Mouse (Mus musculus) neural tube, embryonic 13.5 days (tissue): ENCODE measurements around the gene Sh3pxd2a. TPM values are rescaled to one million over a fixed set of nuclear protein-coding genes. Genes with fewer than 3 reads are reported as not detected.
A peak's percentile ranks its signal among the peaks of the same experiment; 100 is the strongest.

Experiments used
- ATAC-seq: fragments of 200-750 bp; cut with Nextera tagmentation; 2 replicates; pipeline ENCODE4 v1.8.0; 2017; ENCODE audit warnings: low read depth, mild to moderate bottlenecking, moderate TSS enrichment, moderate library complexity
- H3K27ac ChIP-seq: fragments of 300-500 bp; sonication (generic); replicated peaks from 2 replicates; pipeline ENCODE4 v1.5.1; 2015; ENCODE audit warnings: moderate library complexity, mild to moderate bottlenecking, inconsistent platforms
- H3K27me3 ChIP-seq: fragments of 300-500 bp; sonication (generic); 2 replicates; pipeline ENCODE4 v1.6.1; 2015; ENCODE audit warnings: mild to moderate bottlenecking, inconsistent platforms
- H3K36me3 ChIP-seq: fragments of 300-500 bp; sonication (generic); 2 replicates; pipeline ENCODE4 v1.6.1; 2015; ENCODE audit warnings: mild to moderate bottlenecking, inconsistent platforms
- H3K4me1 ChIP-seq: fragments of 300-500 bp; sonication (generic); replicated peaks from 2 replicates; pipeline ENCODE4 v1.6.1; 2015; ENCODE audit warnings: inconsistent platforms
- H3K4me2 ChIP-seq: fragments of 300-500 bp; sonication (generic); 2 replicates; pipeline ENCODE4 v1.6.1; 2015; ENCODE audit warnings: inconsistent platforms, mild to moderate bottlenecking, moderate library complexity
- H3K4me3 ChIP-seq: fragments of 300-500 bp; sonication (generic); 2 replicates; pipeline ENCODE4 v1.5.1; 2015; ENCODE audit warnings: mild to moderate bottlenecking, inconsistent platforms
- H3K9ac ChIP-seq: fragments of 300-500 bp; sonication (generic); 2 replicates; pipeline ENCODE4 v1.6.1; 2015; ENCODE audit warnings: moderate library complexity, mild to moderate bottlenecking, inconsistent platforms
- H3K9me3 ChIP-seq: fragments of 300-500 bp; sonication (generic); 2 replicates; pipeline ENCODE4 v1.6.1; 2016; ENCODE audit warnings: inconsistent platforms
- WGBS: fragments of 180-500 bp; shearing (Covaris S2); methylation state at CpG from one replicate; pipeline ENCODE4 v1.1.7; 2015; 5-methylcytosine and 5-hydroxymethylcytosine counted together
- polyA plus RNA-seq: library from polyadenylated mRNA; unstranded; fragments of >200 nt; fragmentation: Nextera tagmentation; extraction: Ambion mirVana; gene quantifications from 2 replicates; pipeline ENCODE4 v1.2.1, GENCODE M21; 2015

Sh3pxd2a gene
- 3.2 and 5.0 TPM in 2 replicates for polyA plus RNA-seq

- WGBS, result under 1% methylated on average over 58 of the region's 70 CpGs
- no peaks in the 10 kb centered on the region for H3K9me3 ChIP-seq
- H3K9ac ChIP-seq, result peak within 1 kb of the TSS; percentile 95
- H3K4me1 ChIP-seq, result peaks cover 50% of the 10 kb centered on the region
- peak within 1 kb of the TSS; percentile 90 for H3K27ac ChIP-seq
- H3K4me2 ChIP-seq, result peak within 1 kb of the TSS; percentile 90
- no peaks in the 10 kb centered on the region for H3K27me3 ChIP-seq
- ATAC-seq, result peak; percentile 90
- peak within 1 kb of the TSS; percentile 79 for H3K4me3 ChIP-seq
- H3K36me3 ChIP-seq, result no peaks in the 10 kb centered on the region
These were observed at the start of gene Sh3pxd2a for GRCm38 (mm10) chr19:47464304-47465241. Sh3pxd2a (minus strand) TSS chr19:47464401.

GRCm38 (mm10) chr19:47513618-47513897, 49.4 kb upstream of the Sh3pxd2a start:
- H3K4me2 ChIP-seq, result no peak overlapping the region
- H3K9ac ChIP-seq, result no peak overlapping the region
- peaks cover 22% of the 10 kb centered on the region; the same call in 1 of the 2 replicates for H3K36me3 ChIP-seq
- peaks cover 26% of the 10 kb centered on the region for H3K4me1 ChIP-seq
- no peak overlapping the region for H3K27ac ChIP-seq
- no peak for ATAC-seq
- 78% methylated on average over 4 of the region's 4 CpGs for WGBS
- no peak overlapping the region for H3K4me3 ChIP-seq
- H3K9me3 ChIP-seq, result no peaks in the 10 kb centered on the region
- H3K27me3 ChIP-seq, result no peaks in the 10 kb centered on the region

- no peak overlapping the region for H3K27ac ChIP-seq
- peaks cover 29% of the 10 kb centered on the region for H3K4me1 ChIP-seq
- no peak overlapping the region for H3K9ac ChIP-seq
- no peak for ATAC-seq
- no peaks in the 10 kb centered on the region for H3K27me3 ChIP-seq
- 92% methylated on average over 21 of the region's 21 CpGs for WGBS
- no peaks in the 10 kb centered on the region for H3K9me3 ChIP-seq
- H3K4me2 ChIP-seq, result no peak overlapping the region
- H3K4me3 ChIP-seq, result no peak overlapping the region
- H3K36me3 ChIP-seq, result peaks cover 22% of the 10 kb centered on the region; the same call in 1 of the 2 replicates
These were observed 48.8 kb upstream of the Sh3pxd2a start for GRCm38 (mm10) chr19:47512794-47513617.

GRCm38 (mm10) chr19:47511958-47512357, 47.8 kb upstream of the Sh3pxd2a start:
- peaks cover 22% of the 10 kb centered on the region; the same call in 1 of the 2 replicates for H3K36me3 ChIP-seq
- H3K4me2 ChIP-seq, result no peak overlapping the region
- 80% methylated on average over 6 of the region's 6 CpGs for WGBS
- no peak overlapping the region for H3K4me3 ChIP-seq
- no peaks in the 10 kb centered on the region for H3K27me3 ChIP-seq
- no peak overlapping the region for H3K9ac ChIP-seq
- no peak for ATAC-seq
- peaks cover 38% of the 10 kb centered on the region for H3K4me1 ChIP-seq
- peak overlapping the region; percentile 76; the same call in 1 of the 2 replicates for H3K27ac ChIP-seq
- no peaks in the 10 kb centered on the region for H3K9me3 ChIP-seq

- Histone ChIP-seq H3K27ac (peak overlapping the region; percentile 76), H3K4me1 (peaks cover 38% of the 10 kb centered on the region), H3K27me3 (no peaks in the 10 kb centered on the region), H3K9ac (peak overlapping the region; percentile 51; the same call in 1 of the 2 replicates), H3K4me3 (no peak overlapping the region), H3K36me3 (peaks cover 21% of the 10 kb centered on the region; the same call in 1 of the 2 replicates), H3K9me3 (no peaks in the 10 kb centered on the region), H3K4me2 (no peak overlapping the region)
- no peak for ATAC-seq
- WGBS, result 71% methylated on average over 7 of the region's 7 CpGs
These were observed 47.1 kb upstream of the Sh3pxd2a start for GRCm38 (mm10) chr19:47511294-47511675.

GRCm38 (mm10) chr19:47510473-47511293, 46.5 kb upstream of the Sh3pxd2a start:
- Histone ChIP-seq H3K36me3 (peaks cover 15% of the 10 kb centered on the region; the same call in 1 of the 2 replicates), H3K4me3 (no peak overlapping the region), H3K9me3 (no peaks in the 10 kb centered on the region), H3K27me3 (no peaks in the 10 kb centered on the region), H3K4me2 (peak overlapping the region; percentile 20; the same call in 1 of the 2 replicates), H3K9ac (peak overlapping the region; percentile 51), H3K4me1 (peaks cover 38% of the 10 kb centered on the region), H3K27ac (peak overlapping the region; percentile 76)
- ATAC-seq, result no peak
- WGBS, result 34% methylated on average over 25 of the region's 25 CpGs

- ATAC-seq, result no peak
- Histone ChIP-seq H3K27me3 (no peaks in the 10 kb centered on the region), H3K36me3 (peaks cover 10% of the 10 kb centered on the region; the same call in 1 of the 2 replicates), H3K4me2 (no peak overlapping the region; the same call in 1 of the 2 replicates), H3K27ac (peak overlapping the region; percentile 76), H3K9me3 (no peaks in the 10 kb centered on the region), H3K9ac (no peak overlapping the region), H3K4me1 (peaks cover 38% of the 10 kb centered on the region), H3K4me3 (no peak overlapping the region)
- WGBS, result 87% methylated on average over 7 of the region's 7 CpGs
These were observed 45.9 kb upstream of the Sh3pxd2a start for GRCm38 (mm10) chr19:47510135-47510472.

GRCm38 (mm10) chr19:47508771-47509281, 44.6 kb upstream of the Sh3pxd2a start:
- Histone ChIP-seq H3K4me2 (no peak overlapping the region), H3K4me1 (peaks cover 38% of the 10 kb centered on the region), H3K4me3 (no peak overlapping the region), H3K9me3 (no peaks in the 10 kb centered on the region), H3K27me3 (no peaks in the 10 kb centered on the region), H3K36me3 (no peaks in the 10 kb centered on the region), H3K27ac (no peak overlapping the region), H3K9ac (no peak overlapping the region)
- ATAC-seq, result no peak
- 66% methylated on average over 5 of the region's 5 CpGs for WGBS

GRCm38 (mm10) chr19:47508191-47508590, 44.0 kb upstream of the Sh3pxd2a start:
- Histone ChIP-seq H3K9me3 (no peaks in the 10 kb centered on the region), H3K27ac (no peak overlapping the region), H3K4me3 (no peak overlapping the region), H3K4me1 (peaks cover 38% of the 10 kb centered on the region), H3K36me3 (no peaks in the 10 kb centered on the region), H3K9ac (0 out of 2 replicates have a peak overlapping the region, but pooled peaks have one; percentile 12), H3K27me3 (no peaks in the 10 kb centered on the region), H3K4me2 (no peak overlapping the region)
- WGBS, result 77% methylated on average over 3 of the region's 3 CpGs
- ATAC-seq, result no peak

- 60% methylated on average over 27 of the region's 27 CpGs for WGBS
- Histone ChIP-seq H3K27me3 (no peaks in the 10 kb centered on the region), H3K36me3 (no peaks in the 10 kb centered on the region), H3K4me3 (no peak overlapping the region), H3K4me1 (peaks cover 38% of the 10 kb centered on the region), H3K9ac (peak overlapping the region; percentile 12; the same call in 1 of the 2 replicates), H3K27ac (no peak overlapping the region), H3K9me3 (no peaks in the 10 kb centered on the region), H3K4me2 (no peak overlapping the region)
- ATAC-seq, result no peak; the same call in 1 of the 2 replicates
These were observed 43.2 kb upstream of the Sh3pxd2a start for GRCm38 (mm10) chr19:47507128-47508121.
